Mouse (Mus musculus): Measurements from ENCODE around the gene Atp1b2. TPM values are rescaled to one million over a fixed set of nuclear protein-coding genes. Genes with fewer than 3 reads are reported as not detected.
"Not testable (repeated sequence)": the region's sequence is repeated elsewhere in the genome, so short reads cannot be mapped to it uniquely, and the experiment has no call there.

The Atp1b2 gene
- 10 to 100 TPM; 31.8 to 31.9 TPM for total RNA-seq (2021)
- long read RNA-seq, experiment 1, transcript Atp1b2-204 (6 exons, 711 nt): minor isoform, 6 of 36 reads
- long read RNA-seq, experiment 1, transcript Atp1b2-201 (7 exons, 2,842 nt): major isoform, 27 of 36 reads
- long read RNA-seq, experiment 1, partial matches to known transcripts: 0 of 36 reads
- long read RNA-seq, experiment 1, other reads (novel, unspliced or antisense): 3 of 36 reads
- long read RNA-seq, experiment 2, transcript Atp1b2-201 (7 exons, 2,842 nt): major isoform, 20 of 27 reads
- long read RNA-seq, experiment 2, transcript Atp1b2-204 (6 exons, 711 nt): minor isoform, 5 of 27 reads
- long read RNA-seq, experiment 2, partial matches to known transcripts: 1 of 27 reads
- long read RNA-seq, experiment 2, other reads (novel, unspliced or antisense): 1 of 27 reads

DNA sequence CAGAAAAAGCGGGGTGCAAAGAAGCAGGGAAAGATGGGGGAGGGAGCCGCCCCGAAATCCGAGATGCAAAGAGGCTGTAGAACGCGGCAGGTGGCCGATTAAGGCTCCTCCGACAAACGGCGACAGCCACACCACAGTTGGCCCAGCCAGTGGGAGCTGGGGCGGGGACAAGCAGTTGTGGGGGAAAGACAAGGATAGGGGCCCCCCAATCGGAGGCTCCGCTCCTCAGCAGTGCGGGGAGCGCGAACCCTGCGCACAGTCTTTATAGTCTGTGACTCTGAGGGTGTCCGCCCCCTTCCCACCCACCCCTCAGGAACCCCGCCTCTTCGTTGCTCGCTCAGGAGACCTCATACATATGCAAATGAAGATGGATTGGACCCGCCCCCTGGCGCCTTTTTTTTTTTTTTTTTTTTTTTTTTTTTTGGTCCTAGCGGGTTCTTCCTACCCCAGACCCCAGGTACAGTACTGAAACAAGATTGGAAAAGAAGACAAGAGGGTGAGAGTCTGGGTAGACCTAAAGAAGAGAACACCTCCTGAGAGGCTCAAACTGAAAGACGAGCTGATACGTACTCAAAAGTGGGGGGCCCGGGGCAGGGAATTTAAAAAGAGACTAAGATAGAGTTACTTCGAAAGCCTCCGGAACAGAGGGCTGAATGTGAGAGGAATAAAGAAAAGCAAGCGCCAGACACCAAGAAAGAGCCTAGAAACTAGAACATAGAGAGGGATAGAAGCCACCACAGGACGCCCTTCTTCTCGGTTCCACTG, at the start of gene Atp1b2:
Gene Atp1b2, minus strand, starts transcription at position 217 of the 765 bp plus-strand sequence.
- DNase-seq: peak; percentile 71 to 76
- intact Hi-C loops (cut with DNase I): loop anchor here (2.0 kb wide), 1 partner anchor 25 kb away; the partner anchor contains the start of genes Trp53 and Wrap53

DNA sequence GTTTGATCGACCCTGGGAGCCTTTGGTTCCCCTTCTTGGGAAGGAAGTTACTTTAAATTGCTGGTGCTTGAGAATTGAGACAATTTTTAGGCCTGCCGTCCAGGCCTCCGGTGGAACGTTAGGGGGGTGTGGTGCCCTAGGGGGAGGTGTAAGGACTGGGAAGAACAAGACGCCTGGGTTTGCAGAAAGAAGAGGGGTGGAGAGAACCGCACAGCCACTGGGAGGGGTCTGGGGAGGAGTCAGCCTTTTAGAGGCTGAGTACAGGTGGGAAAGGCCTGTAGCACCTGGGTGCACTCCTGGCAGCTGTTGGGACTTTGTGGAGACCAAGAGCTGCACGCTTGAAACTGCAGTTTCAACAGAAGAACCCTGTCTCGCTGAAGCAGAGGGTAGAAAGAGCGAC, 49.0 kb upstream of the Atp1b2 start:
- intact Hi-C loops (cut with DNase I): loop anchor here (1.0 to 2.0 kb wide), 2 partner anchors 24 to 101 kb away; no protein-coding TSS in a partner anchor
- no peak for DNase-seq

DNA sequence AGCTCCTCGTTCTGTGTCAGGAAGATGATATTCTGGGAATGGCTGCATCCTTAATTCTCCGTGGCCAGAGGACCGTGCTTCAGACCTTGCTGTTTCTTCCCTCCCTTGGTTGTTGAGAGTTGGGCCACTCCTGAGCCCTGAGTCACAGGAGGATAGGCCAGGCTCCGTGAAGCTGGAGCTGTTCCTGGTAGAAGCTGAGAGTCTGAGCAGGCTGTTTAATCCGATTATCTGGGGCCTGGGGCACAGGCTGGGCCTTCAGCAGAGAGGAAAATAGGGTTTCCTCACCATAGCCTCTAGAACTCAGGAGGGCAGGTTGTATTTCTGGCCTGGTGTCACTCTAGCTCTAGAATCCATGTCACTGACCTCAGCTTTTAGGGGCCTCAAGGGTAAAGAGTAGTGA, 47.7 kb upstream of the Atp1b2 start:
- no peak for DNase-seq
- intact Hi-C loops (cut with DNase I): loop anchor here (2.0 kb wide), 1 partner anchor 17 kb away; no protein-coding TSS in a partner anchor

DNA sequence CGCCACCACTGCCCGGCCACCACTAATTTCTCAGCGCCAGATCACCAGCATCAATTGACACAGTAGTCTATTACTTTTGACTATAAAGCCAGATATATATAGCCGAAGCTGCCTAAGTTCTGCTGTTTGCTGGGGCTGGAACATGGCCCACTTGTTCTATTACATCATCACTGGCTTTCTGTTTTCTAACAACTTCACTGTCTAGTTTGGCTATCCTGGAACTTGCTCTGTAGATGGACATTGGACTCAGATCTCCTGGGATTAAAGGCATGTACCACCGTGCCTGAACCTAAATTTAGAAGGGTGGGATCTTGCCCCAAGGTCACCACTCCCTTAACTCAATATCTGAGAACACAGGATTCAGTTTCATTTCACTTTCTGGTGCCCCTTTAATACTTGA, 40.1 kb upstream of the Atp1b2 start:
- intact Hi-C loops (cut with DNase I): no loop called here

DNA sequence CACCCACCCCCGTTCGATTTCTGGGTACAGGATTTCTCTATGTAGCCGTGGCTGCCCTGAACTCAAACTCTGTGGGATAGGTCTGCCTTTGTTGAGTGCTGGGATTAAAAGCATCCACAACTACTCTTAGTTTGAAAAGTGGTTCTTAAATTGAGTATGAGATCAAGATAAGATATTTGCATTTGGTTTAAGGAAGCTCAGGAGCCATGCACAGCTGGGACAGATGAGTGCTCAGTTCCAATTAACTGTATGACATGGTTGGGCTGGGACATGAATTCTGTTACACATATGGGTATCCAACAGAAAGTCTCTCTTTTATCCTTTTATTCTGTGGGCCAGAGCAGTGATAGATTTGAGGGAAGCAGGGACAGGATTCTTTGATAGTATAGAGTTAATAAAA, 29.7 kb upstream of the Atp1b2 start:
- intact Hi-C loops (cut with DNase I): no loop called here
- no peak for DNase-seq

More for the DNA sequence above, 40.1 kb upstream of the Atp1b2 start:
- DNase-seq: no peak

DNA sequence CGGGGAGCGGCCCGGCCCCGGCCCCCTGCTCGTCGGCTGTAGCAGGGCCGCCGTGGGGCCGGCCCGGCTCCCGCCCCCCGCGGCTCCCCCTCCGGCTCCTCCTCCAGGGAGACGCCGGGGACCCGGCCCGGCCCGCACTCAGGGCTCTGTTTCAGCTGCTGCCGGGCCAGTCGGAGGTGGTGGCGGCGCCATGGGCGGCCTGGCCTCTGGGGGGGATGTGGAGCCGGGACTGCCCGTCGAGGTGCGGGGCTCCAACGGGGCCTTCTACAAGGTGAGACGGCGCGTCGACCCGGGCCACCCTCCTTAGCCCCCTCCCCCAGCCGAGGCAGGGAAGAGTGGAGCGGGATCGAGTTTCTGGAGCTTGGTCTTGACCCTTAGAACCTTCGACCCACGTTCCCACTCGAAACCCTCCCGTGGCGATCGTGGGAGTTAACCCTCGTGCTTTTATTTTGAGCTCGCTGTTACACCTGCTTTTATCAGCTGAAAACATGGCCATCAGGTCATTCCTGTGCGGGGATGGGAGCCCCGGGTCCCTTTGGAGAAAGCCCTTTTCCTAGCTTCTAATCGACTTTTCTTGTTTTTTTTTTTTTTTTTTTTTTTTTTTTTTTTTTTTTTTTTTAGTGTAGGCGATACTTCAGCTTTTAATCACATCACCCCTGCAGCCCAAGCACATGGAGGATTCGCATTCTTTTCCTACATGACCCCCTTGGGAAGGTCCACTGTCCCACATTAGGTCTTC, 27.6 kb upstream of the Atp1b2 start:
- intact Hi-C loops (cut with DNase I): no loop called here
- DNase-seq: peak in 1 of 2 experiments; percentile 76

DNA sequence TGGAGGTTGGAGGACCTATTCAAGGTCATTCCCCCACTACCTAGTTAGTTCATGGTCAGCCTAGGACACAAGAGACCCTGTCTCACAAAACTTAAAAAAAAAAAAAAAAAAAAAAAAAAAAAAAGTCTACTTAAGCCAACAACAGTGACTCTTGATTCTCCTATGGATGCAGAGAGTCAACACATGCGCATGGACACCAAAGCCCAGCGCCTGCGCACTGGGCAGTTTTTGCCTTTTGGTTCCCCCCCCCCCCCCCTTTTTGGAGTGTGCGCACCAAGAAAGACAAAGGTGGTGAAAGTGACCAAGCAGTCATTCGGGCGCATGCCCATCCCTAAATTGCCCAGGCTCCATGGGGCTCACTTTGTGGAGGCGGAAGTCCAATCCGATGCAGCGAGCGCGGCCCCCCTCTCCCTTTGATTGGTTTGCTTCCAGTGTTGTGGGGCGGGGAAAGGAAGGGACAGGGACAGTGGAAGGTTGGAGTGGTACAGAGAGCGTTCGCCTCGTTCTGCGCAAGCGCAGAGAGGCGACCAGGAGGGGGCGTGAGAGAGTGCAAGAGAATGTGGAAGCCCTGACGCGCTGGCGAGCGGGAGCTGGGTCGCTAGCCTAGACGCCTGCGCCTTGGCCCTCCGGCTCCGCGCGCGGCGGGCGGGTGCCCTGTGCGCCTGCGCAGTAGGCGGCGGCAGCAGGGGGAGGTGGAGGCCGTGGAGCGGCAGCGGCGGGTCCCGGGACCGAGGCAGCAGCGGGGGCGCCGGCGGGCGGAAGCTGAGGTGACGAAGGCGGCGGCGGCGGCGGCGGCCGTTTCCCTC, 26.7 kb upstream of the Atp1b2 start, which contains the start of gene Fxr2:
Gene Fxr2, plus strand, starts transcription at position 707 of the 806 bp plus-strand sequence.
- peak; percentile 100 for DNase-seq
- intact Hi-C loops (cut with DNase I): no loop called here

DNA sequence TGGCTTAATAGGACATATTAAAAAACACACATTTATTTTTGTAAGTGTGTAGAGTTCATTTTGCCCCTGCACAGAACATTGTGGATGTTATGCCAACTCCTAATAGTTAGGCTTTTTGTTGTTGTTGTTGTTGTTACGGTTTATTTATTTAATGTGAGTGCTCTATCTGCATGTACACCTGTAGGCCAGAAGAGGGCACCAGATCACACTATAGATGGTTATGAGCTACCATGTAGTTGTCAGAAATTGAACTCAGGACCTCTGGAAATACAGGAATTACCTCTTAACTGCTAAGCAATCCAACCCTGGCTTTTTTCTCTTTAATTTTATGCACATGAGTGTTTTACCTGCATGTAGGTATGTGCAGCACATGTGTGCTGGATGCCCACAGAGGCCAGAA, 24.1 kb upstream of the Atp1b2 start:
- no peak for DNase-seq
- intact Hi-C loops (cut with DNase I): loop anchor here (2.0 kb wide), 1 partner anchor 25 kb away; the partner anchor contains the start of gene Sox15

DNA sequence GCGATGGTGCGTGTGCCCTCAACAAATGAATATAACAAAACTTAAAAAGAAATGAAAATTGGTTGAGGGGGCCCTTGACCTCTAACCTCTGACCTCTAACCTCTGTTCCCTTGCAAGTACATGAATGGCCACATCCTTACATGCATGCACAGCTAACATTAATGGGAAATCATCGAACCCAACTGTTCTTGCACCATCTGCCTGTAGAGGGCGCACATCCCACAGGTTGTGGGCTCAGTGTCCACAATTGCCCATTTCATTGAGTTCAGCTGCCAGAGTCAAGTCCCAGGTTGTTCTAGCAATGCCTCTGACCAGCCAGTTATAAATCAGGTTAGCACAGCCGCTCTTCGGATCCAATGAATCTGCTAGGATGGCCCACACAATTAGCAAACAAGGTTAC, 22.5 kb upstream of the Atp1b2 start:
- intact Hi-C loops (cut with DNase I): no loop called here
- peak; percentile 77 to 83 for DNase-seq

DNA sequence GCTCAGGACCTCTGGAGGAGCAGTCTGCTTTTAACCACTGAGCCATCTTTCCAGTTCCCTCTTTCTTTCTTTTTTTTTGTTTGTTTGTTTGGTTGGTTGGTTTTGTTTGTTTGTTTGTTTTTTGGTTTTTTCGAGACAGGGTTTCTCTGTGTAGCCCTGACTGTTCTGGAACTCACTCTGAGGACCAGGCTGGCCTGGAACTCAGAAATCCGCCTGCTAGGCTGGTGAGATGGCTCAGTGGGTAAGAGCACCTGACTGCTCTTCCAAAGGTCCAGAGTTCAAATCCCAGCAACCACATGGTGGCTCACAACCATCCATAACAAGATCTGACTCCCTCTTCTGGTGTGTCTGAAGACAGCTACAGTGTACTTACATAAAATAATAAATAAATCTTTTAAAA, 18.6 kb upstream of the Atp1b2 start:
- not testable (repeated sequence) for DNase-seq

DNA sequence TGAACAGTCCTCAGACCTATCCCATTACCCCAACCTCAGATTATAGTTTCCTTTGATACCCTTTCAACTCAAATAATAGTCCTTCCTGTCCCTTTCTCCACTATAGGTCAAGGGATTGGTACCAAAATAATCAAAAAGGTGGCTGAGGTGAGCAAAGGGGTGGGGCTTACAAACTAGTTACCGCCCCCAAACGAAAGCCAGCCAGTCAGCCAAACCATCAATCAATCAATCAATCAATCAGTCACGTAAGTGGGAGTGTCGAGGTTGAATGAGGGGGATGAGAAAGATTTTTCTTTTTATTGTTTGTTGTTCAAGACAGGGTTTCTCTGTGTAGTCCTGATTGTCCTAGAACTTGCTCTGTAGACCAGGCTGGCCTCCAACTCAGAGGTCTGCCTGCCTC, 17.3 kb upstream of the Atp1b2 start:
- intact Hi-C loops (cut with DNase I): no loop called here
- DNase-seq: no peak

More for the DNA sequence above, 18.6 kb upstream of the Atp1b2 start:
- intact Hi-C loops (cut with DNase I): not testable (repeated sequence)

DNA sequence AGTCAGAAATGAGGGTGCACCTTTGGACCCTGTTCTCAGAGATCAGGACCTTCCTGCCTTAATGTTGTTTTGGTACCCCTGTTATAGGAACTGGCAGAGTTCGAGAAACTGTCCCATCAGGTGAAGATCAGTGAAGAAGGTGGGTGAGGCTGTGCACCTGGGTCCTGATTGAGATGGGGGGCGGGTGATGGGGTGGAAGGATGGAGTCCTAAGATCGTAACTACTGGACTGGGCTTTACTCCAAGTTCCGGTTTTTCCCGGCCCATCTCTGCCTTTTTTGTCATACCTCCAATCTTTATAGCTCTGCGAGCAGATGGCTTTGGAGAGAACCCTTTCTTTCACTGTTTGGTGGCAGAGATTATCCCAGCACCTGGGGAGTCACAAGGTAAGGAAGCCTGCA, 16.7 kb upstream of the Atp1b2 start:
- DNase-seq: no peak
- intact Hi-C loops (cut with DNase I): no loop called here

DNA sequence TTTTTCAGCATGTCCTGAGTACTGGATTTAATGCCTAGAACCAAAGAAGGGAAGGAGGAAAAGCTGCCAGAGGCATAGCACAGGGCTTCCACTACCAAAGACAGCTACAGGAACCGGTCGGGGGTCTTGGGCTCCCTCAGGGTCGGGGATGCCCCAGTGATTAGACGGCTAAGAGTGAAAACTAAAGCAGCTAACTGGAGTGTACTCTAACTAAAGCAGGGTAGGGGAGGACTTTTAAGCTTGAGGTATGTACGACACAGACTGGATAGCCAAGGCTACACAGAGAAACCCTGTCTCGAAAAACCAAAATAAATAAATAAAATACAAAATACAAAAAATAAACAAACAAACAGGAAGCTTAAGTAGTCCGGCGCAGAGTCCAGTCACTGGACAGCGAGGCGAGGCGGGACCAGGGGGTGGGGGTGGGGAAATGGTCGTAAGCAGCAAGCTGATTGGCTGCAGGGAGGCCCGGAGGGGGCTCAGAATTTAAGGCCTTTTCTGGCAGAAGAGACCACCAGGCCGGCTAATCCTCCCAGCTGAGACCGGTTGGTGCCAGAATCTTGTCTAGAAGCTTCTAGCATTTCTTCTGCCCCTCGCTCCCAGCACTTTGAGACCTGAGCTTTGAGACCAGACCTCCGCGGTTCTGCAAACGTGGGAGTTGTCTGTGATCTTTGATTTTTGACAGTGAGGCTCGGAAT, 16.0 kb upstream of the Atp1b2 start, which contains the start of gene Sat2:
Gene Sat2, plus strand, starts transcription at position 454 of the 698 bp plus-strand sequence.
- DNase-seq: peak; percentile 59 to 68
- intact Hi-C loops (cut with DNase I): no loop called here

DNA sequence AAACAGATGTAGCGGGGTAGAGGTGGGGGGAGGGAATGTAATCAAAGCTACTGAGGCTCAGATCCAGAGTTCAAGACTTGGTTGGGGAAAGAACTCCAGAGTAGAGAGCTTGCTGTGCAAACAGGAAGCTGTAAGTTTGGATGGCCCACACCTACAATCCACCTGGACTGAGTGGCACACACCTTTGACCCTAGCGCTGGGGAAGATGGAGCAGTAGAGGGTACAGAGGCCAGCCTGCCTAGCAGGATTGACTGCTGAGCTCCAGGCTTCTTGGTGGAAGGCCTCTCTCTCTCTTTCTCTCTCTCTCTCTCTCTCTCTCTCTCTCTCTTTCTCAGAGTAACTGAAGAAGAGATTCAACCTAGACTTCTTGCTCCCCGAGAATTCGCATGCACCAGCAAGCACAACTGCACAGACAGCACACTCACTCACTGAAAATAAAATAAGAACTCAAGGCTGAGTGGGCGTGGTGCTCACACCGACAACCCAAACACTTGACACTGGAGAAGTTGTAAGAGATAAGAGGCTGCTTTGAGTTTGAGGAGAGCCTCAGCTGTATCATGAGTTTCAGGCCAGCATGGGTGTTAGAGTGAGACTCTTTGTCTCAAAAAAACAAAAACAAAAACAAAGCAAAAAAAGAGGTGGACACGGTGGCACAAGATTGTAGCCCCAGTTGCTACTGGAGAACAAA, 14.8 kb upstream of the Atp1b2 start:
- no peak for DNase-seq
- intact Hi-C loops (cut with DNase I): no loop called here

DNA sequence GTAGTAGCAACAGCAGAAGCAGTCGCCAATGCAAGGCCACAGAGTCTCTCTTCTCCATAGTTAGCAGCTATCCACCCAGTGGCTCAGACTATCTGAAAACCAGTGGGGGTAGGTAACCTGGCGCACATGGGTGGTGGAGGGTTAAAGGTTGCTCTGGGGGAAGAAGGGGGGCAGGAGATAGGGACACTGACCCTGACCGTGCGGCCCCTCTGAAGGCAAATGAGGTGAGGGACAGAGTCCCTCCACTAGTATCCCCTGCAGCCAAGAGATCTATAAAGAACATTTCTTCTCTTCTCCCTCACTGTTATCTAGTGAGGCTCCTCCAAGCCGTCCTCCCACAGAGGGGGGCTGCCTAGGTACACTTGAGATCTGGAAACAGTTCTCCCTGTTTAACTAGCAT, 12.1 kb upstream of the Atp1b2 start, which contains the start of gene Shbg:
Gene Shbg, minus strand, starts transcription at position 101 of the 400 bp plus-strand sequence.
- DNase-seq: no peak
- intact Hi-C loops (cut with DNase I): no loop called here

DNA sequence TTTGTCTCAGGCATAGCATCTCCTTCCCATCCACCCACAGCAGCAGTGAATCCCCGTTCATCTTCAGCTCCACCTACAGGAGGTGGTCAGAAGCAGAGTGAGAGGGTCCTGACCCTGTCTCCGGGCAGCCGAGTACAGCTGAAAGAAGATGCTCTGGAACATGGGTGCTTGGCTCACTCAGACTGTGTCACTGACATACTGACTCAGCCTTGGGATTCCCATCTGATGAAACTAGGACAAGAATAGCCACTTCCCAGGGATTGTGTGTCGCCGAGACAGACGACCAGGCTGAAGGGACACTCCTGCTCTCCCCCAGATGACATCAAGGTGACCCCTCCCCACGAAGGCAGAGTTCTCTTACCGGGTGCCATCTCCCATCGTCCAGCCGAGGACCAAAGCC, 11.0 kb upstream of the Atp1b2 start:
- intact Hi-C loops (cut with DNase I): no loop called here

DNA sequence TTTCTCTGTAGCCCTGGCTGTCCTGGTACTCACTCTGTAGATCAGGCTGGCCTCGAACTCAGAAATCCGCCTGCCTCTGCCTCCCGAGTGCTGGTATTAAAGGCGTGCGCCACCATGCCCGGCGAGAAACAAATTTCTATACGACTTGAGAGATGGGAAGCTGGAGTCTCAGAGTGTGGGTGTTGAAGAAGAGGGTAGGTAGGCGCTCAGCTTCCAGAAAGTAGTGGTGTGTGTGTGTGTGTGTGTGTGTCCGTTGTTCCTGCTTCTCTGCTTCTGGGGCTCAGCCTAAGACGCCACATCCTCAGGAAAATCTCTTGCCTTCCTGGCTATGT, 8.5 kb upstream of the Atp1b2 start:
- DNase-seq: not testable (repeated sequence)
- intact Hi-C loops (cut with DNase I): loop anchor here (2.0 kb wide), 1 partner anchor 67 kb away; no protein-coding TSS in a partner anchor

More for the DNA sequence above, 11.0 kb upstream of the Atp1b2 start:
- DNase-seq: no peak

DNA sequence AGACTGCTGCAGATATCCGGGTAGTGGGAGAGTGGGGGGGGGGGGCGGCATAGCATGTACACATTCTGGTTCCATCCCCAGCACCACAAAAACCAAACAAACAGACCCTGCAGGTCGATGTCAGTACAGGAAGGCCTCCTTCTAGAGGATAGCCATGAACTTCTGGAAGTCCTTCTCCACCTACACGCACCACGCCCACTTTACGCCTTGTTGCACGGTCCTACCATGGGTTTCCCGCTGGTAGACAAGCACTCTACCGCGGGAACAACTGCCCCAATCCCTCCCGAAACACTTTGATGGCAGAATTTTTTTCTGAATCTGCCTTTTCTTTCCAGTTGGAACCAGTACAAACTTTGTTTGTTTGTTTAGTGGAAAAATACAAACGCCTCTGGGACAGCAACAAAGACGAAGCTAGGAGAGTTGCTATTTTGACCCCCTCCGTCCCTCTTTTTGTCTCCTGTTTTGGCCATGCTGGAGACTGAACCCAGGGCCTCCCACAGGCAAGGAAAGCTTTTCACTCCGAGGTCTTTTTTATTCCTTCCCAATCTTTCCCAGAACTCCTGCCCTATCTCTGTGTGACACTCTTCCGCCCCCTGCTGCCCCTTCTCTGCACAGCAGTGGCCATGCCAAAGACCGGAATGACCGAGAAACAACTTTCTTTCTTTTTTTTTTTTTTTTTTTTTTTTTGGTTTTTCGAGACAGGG, 8.0 kb upstream of the Atp1b2 start:
- peak; percentile 89 to 95 for DNase-seq
- intact Hi-C loops (cut with DNase I): loop anchor here (1.0 to 2.0 kb wide), 2 partner anchors 34 to 67 kb away; no protein-coding TSS in a partner anchor
